Mouse (Mus musculus) embryo, embryonic 11.5 days (tissue): Measurements from ENCODE around the gene Scgb1b10.
"Not testable (repeated sequence)": the region's sequence is repeated elsewhere in the genome, so short reads cannot be mapped to it uniquely, and the experiment has no call there.

ENCODE experiments used
- DNase-seq: peaks from one replicate; pipeline ENCODE4 v3.0.0-alpha.2; 2012; ENCODE audit warnings: low read depth, low spot score

Scgb1b10 gene

GRCm38 (mm10) chr7:32100553-32100952 is at the start of gene Scgb1b10:
Gene Scgb1b10, plus strand, starts transcription at chr7:32100853.
- not testable (repeated sequence) for DNase-seq
